Mouse (Mus musculus): ENCODE data around the gene Arl3.

The Arl3 gene

DNA sequence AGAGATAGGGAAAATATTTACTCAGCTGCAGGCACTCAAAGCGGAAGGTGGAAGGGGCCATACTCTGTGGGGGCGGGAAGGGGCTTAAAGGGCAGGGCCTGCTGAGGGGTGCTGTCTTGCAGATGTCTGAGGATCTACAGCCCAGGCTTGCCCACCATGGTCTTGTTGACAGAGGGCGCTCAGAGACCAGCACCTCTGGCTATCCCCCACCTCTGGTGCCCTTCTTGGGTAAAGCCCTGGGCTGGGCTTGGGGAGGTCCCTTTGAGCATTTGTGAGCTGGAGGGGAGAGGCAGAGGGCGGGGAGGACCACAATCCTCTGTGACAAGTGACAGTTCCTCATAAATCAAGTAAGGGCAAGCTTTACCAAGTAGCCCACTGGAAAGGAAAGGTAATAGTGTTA, 39.9 kb downstream of the Arl3 start:
- no peak for DNase-seq (ENCODE audit: low spot score)

- peak; percentile 74 for DNase-seq (ENCODE audit: low spot score)
Measured at GRCm38 (mm10) chr19:46532031-46532688, 40.8 kb downstream of the Arl3 start.

DNA sequence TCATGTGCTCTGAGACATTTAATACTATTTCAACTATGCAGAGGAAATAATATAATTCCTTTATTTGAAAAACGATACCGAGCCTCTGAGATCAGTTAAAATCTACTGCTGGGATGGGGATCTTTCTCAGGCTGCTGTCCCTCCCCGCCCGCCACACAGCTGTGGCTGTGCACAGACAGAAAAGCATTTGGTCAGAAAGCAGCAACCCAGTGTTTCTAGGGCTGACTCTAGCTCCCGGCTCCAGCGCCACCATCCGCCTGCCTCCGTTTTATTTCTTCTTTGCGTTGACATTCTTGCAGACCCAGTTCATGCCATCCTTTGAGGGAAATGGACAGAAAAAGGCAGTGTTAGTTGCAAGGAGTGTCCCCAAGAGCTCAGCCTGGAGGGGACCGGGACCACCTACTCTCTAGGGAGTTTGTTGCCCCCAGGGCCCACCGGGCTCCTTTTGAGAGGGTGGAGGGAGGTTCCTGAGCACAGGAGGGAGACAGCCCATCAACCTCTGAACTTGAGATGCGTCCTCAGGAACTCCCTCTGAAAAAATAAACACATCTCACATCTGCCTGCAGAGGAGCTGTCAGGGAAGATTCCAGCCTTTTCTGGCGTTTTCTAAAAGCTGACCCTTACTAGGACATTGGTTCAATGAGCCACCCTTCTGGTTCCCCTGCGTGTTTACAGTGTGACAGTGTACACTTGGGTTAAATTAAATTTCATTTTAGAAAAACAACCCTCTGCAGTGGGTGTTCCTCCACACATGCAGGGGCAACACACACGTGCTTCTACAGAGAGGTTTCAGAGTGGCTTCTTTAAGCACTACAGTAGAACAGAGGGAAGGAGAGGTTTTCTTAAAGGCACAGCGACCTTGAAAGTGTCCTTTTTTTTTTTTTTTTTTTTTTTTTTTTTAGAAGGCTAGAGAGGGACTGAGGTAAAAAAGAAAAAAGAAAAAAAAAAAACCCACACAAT, 41.6 kb downstream of the Arl3 start:
- no peak for DNase-seq (ENCODE audit: low spot score)

DNA sequence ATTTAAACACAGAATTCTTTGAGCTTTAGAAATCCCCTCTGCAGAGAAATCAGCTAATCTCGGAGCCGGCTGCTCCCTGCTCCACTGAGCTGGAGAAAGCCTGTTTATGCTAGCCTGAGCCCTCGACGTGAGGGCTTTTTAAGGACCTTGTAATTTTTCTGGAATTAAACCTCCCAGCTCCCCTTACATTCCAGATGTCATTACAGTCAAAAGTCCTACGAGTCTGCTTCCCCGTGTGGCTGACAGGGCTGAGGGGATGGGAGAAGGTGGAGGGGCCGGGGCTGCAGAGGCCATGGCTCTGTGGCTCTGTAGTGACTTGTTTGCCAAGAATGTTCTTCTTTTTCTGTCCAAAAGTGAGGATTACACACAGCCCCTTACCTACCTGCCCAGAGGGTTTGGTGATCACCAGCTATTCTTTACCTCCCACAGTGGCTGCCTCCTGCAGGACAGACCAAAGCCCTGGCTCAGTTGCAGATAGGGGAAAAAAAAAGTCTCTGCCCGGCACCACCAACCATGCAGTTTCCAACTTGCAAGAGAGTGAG, 42.5 kb downstream of the Arl3 start:
- DNase-seq (ENCODE audit: low spot score) = no peak

- DNase-seq (ENCODE audit: low spot score) = no peak
Measured at GRCm38 (mm10) chr19:46529601-46530448, 43.2 kb downstream of the Arl3 start.

DNA sequence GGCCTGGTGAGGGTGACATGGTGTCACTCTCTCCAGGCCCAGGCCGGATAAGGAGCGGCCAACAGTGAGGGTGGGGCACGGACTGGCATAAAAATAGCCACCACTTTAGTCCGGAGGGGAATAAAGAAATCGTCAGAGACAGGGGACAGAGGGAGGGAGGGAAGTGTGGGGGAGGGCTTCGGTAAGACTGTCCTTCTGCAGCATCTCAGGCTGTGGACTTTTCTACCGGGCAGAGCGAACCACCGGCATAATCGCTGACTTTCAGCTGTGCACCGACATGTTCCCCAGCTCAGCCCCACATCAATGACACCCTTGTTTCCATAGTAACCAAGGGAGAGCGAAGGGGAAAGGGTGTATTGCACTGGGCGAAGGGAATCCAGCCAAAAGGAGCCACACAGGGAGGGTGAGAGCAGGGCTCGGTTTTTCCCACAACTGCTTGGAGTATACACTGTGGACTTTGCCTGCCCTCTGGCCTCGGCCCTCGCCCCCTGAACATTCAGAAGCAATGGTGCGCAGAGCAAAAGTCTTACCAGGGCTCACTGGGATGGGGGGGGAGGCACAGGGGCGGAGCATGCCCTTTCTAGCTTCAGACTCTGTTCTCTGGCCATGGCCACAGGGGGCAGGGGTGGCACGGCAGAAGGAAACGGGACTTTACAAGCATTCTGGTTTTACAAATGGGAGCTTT, 44.3 kb downstream of the Arl3 start:
- DNase-seq (ENCODE audit: low spot score) = no peak

GRCm38 (mm10) chr19:46527632-46528528, 45.1 kb downstream of the Arl3 start:
- no peak for DNase-seq (ENCODE audit: low spot score)

GRCm38 (mm10) chr19:46525691-46526631, 47.0 kb downstream of the Arl3 start:
- no peak for DNase-seq (ENCODE audit: low spot score)

DNA sequence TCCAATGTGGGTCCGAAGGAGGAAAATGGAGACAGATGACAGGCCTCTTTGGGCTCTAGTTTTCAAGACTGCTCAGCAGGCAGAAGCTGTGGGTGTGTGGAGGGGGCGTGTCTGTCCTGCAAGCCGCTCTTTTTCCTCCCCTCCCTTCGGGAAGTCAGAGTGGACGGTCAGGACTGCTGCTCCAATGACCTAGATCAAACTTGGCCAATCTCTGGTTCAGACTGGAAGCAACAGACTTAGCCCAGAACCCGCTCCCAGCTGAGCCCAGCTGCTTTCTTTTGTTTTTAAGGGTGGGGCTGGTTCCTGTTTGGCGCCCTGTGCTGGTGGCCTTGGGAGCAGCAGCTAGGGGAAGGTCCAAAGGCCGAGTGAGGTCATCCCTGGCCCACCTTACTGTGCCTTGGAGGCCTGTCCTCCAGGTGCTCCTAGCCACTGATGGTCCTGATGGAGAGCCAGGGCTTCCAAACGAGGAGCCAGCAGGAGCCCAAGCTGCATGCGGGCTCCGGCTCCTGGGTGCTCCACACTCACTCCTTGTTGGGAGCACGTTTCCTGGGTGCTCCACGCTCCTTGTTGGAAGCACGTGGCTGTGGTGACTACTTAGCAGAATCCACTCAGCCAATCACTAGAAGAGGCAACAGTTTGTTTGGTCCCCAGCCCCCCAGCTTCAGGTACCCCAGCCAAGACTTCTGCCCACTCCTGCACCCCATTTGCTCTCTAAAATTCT, 48.2 kb downstream of the Arl3 start:
- DNase-seq (ENCODE audit: low spot score) = peak; percentile 77

- DNase-seq (ENCODE audit: low spot score) = peak; percentile 39
Measured at GRCm38 (mm10) chr19:46524152-46524544, 48.9 kb downstream of the Arl3 start.

- DNase-seq (ENCODE audit: low spot score) = peak; percentile 73
Measured at GRCm38 (mm10) chr19:46523480-46524151, 49.4 kb downstream of the Arl3 start.

GRCm38 (mm10) chr19:46523131-46523479, 49.9 kb downstream of the Arl3 start:
- DNase-seq (ENCODE audit: low spot score) = no peak

DNA sequence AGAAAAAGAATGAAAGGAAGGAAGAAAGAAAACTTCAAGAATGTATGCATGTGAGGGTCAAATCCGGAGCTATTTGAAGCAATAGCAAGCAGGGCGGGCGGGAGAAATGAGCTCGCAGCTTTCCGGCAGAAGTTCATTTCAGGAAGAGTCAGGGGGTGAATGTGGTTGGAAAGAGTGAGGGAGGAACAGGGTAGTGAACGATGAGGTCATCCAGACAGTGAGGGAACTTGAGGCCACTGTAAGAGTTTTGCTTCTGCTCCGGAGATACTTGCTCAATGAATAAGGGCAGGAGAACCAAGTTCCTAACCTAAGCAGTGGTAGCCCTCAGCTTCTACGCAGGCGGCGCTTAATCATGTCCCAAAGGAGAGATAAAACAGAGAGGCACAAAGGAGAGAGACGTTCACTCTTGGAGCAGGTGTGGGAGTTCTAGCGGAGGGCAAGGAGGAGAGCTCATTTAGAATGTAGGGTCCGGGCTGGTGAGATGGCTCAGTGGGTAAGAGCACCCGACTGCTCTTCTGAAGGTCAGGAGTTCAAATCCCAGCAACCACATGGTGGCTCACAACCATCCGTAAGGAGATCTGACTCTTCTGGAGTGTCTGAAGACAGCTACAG, 50.5 kb downstream of the Arl3 start:
- DNase-seq (ENCODE audit: low spot score) = no peak

GRCm38 (mm10) chr19:46521698-46522097, 51.3 kb downstream of the Arl3 start:
- DNase-seq (ENCODE audit: low spot score) = no peak

- DNase-seq (ENCODE audit: low spot score) = no peak
Measured at GRCm38 (mm10) chr19:46518828-46519621, 54.0 kb downstream of the Arl3 start.

DNA sequence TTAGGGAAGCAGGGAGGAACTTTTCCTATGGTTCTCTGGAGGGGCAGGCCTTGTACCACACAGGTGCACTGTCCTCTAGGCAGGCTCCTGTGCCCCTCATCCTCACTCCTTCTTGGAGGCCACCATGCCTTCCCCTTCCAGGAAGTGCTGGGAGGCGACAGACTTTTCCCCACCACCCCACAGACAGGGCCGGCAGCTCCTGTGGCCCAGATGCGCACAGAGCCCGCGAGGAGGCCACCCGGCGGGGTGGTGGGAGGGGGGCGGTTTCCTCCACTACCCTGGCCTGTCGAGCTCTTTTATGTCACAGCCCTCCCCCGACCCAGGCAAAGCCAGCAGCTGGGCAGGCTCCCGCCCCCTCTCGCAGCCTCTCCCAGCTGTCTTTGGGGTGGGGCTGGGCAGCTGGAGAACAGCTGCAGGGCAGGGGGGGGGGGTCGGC, 54.6 kb downstream of the Arl3 start:
- DNase-seq (ENCODE audit: low spot score) = no peak
